Mouse (Mus musculus) large intestine, adult 2 months (tissue): Measurements from ENCODE around the gene Tex22. TPM values are rescaled to one million over a fixed set of nuclear protein-coding genes. Genes with fewer than 3 reads are reported as not detected.

Source experiments
- DNase-seq: peaks from one replicate; pipeline ENCODE4 v3.0.0-alpha.2; 2012; ENCODE audit warnings: low read depth, low spot score
- WGBS: fragments of 180-500 bp; shearing (Covaris S2); methylation state at CpG from one replicate; pipeline ENCODE4 v1.1.7; 2018; 5-methylcytosine and 5-hydroxymethylcytosine counted together
- polyA plus RNA-seq: library from polyadenylated mRNA; depleted of rRNA; stranded (reverse); fragments of >200 nt; gene quantifications from 2 replicates; pipeline ENCODE4 v1.2.3, GENCODE M21; 2012

Tex22 gene
- polyA plus RNA-seq, 1 experiment: 0.14 TPM

DNA sequence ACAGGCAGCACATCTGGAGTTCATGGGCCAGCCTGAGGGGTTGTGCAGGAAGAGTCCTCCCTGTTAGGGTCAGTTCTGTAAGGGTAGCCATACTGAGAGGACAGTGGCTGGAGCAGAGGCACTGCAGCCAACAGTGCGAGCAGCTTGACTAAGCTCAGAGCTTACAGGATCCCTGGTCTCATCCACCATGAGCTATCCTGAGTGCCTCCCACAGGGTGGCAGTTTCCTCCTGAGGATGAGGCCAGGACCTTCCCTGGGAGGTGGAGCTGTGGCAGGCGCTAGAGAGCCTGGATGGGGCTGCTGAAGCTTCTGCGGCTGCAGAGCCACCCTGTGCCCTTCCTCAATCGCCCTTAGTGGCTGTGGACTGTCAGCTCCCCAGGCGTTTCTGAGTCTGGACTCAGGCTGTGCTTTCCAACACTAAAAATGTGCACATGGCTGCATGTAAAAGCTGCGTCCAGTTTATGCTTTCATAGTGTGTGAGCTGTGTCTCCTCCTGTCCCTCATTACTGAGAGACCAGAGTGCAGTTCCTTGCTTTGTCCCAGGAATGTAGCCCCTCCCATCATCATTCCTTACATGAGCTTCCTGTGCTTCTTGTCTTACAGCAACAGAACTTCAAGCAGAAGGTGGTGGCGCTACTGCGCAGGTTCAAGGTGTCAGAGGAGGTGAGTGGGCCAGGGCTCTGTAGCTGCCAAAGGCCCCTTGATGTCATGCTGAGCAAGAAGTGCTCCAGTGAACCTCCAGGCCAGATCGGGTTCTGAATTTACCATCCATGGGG, 22.5 kb upstream of the Tex22 start:
- WGBS: 65% methylated on average over 9 of the region's 9 CpGs
- no peak for DNase-seq

DNA sequence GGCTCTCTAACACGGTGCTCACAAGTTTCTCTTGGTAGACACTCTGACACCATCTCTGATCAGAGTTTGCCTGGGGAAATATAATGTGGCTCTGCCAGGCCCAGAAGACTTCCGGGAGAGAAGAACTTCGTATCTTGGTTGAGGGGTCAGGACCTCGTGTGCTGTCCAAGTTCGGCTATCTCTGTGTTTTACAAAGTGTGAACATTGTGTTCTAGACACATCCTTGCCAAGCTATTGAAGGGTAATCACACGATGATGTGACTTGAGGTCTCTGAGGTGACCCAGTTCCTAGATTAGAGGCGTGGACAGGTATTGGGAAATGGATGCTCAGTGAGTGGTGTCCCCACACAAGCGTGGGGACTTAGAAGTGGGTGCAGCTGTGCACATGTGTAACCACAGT, 18.2 kb upstream of the Tex22 start:
- DNase-seq: no peak
- 86% methylated on average over 8 of the region's 8 CpGs for WGBS

DNA sequence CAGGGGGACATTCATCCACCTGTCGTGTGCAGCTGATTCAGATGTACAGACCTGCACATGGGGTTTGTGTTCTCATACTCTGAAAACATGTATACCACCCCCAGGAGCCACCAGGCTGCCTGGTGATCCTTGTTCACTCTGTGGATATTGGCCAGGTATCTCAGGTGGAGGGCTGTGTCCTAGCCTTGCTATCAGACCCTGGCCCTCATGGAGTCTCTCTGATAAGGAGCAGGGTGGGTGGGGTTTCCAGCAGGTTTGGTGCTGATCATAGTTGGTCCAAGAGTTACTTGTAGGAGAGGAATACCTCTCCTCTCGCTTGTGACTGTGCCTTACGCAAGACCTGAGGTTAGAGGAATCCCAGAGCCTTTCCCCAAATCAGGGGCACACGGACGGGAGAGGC, 14.1 kb upstream of the Tex22 start:
- DNase-seq: no peak
- 90% methylated on average over 5 of the region's 5 CpGs for WGBS

DNA sequence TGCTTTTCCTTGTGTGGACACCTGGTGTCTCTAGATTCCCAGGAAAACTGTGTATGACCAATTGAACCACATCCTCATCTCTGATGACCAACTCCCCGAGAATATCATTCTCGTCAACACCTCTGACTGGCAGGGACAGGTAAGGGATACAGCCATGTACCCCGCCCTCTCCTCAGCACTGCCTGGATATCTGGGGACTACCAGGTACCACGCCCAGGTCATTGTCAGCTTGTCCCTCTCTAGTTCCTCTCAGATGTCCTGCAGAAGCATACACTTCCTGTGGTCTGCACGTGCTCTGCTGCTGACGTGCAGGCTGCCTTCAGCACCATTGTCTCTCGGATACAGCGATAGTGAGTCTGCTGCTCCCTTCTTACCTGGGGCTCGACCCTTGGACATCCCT, 12.7 kb upstream of the Tex22 start:
- WGBS: 84% methylated on average over 9 of the region's 9 CpGs
- DNase-seq: no peak

DNA sequence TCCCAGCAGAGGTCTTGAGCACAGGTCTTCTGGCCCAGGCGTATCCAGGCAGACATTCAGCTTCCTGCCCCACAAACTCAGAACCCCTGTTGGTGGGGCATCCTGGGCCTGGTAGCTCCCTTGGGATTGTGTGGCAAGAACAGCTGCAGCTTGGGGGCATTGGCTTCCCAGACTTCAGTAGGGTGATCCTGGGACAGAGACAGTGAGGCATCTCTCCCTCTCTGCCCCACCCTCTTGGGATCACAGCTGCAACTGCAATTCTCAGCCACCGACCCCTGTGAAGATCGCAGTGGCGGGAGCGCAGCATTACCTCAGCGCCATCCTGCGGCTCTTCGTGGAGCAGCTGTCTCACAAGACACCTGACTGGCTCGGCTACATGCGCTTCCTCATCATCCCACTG, 12.1 kb upstream of the Tex22 start:
- no peak for DNase-seq
- WGBS: 85% methylated on average over 10 of the region's 10 CpGs

DNA sequence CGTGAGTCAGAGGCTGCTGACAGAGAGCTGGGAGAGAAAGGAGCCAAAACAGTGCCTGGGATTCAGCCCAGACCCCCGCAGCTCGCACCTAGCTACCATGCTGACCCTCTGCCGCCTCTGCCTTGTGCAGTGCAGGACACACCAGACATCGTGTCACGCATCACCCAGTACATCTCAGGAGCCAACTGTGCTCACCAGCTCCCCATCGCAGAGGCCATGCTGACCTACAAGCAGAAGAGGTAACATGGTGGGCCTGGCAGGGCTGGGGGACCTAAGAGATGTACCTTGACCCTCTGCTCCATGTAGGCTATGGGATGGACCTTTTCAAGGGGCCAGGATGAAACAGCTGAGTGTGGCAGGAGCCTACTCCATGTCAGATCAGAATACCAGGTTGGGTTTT, 10.6 kb upstream of the Tex22 start:
- DNase-seq: no peak
- 96% methylated on average over 7 of the region's 7 CpGs for WGBS

DNA sequence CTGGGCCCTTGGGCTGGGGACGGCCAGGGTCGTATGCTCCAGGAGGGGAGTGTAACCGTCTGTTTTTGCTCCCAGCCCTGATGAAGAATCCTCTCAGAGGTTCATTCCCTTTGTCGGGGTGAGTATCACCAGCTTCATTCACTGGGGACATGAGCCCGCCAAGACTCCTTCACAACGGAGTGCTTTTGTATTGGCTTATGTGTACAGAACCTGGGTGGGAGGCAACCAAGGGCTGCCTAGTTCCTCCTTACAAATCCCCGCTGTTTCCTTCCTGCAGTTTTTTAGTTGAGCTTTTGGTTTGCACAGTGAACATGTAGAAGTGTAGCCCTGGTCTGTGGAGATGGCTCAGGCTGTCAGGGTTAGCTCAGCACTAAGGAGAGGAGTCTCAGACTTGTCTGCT, 6.3 kb upstream of the Tex22 start:
- no peak for DNase-seq
- WGBS: 91% methylated on average over 7 of the region's 7 CpGs

DNA sequence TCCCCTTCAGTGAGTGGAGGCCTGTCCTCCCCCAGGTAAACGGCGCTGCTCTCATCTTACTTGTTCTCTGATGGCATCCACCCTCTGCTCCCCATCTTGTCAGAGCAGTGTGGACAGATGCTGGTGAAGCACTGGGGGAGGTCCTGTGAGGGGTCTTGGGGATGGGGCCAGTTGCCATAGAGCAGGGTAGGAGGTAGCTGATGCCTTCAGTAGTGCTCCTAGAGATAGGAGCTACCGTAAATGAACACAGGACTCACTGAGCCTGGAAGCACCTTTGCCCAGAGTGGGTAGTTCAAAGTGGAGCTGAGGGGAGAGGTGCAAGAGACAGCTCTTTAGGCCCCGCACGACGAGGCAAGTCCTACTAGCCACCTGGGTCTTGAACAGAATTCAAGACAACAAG, 4.9 kb upstream of the Tex22 start:
- DNase-seq: no peak
- 94% methylated on average over 6 of the region's 6 CpGs for WGBS

DNA sequence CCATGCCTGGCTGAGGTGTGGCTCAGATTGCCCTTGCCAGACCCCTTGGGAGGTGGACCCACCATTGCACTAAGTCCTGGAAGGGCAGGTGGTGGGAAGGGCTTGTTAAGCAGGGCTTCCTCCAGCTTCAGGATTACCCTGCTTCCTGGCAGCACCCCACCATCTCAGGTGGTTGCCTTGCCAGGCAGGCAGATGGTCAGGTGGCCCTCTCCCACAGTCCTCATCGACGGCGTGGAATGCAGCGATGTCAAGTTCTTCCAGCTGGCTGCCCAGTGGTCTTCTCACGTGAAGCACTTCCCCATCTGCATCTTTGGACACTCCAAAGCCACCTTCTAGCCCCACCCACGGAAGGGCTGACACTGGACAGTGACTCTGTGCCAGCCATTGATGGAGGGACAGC, 3.0 kb upstream of the Tex22 start:
- no peak for DNase-seq
- 84% methylated on average over 6 of the region's 6 CpGs for WGBS

DNA sequence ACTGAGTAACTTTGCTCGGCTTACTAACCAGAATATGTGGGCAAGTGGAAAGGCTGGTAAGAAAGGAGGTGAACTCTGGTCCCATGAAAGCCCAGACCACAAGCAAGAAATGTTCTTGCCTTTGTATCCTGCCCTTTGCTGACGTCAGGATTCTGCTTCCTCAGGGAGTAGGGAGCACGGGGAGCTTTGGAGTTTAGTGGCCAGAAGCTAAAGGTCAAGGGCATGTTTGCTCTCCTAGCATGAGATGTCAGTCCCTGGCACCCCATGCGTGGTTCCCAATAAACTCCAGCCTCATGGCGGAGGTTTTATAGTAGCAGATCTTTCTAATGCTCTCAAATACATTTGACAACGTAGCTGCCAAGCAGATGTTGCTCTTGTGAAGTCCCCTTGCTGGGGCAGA, 2.5 kb upstream of the Tex22 start:
- WGBS: 65% methylated on average over 6 of the region's 6 CpGs
- DNase-seq: no peak

DNA sequence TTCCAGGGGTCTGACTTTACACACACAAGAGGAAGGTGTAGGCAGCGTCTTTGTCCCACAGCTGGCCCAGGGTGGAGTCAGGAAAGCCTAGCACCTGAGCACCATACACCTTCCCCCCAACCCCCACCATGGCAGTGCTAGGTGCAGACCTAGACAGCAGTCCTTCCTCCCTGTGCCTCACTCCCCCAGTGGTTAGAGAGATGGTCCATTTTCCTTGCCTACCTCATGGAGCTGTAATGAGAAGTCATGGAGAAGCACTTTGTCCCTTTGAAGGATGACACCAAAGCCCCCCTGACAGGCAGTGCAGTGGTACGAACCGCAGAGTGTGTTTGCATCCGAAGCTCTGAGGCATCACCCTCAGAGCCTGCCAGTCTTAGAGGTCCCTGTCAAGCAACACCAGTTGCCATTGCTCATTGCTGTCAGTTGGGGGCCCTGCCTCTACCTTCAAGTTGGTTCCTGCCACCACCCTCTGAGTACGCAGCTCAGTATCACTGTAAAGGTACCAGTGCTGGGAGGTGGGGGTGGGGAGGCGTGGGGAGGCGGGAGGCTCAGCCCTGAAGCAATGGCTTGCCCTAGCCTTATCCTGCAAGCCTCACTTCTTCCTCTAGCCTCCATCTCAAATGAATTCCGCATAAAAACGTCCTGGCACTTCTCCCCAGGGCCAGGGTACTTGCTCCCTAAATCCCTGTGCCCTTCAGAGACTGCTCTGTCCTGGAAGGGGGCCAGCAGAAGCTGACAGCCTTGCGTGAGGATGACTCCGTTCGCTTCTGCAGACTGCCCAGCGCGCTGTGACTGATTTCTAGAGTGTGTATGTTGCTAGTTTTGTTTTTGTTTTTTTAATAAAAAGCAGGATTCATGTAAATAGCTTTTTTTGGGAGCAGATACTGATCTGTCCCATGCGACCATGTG, 628 bp upstream of the Tex22 start:
- DNase-seq: peak; percentile 11
- WGBS: 15% methylated on average over 15 of the region's 15 CpGs

DNA sequence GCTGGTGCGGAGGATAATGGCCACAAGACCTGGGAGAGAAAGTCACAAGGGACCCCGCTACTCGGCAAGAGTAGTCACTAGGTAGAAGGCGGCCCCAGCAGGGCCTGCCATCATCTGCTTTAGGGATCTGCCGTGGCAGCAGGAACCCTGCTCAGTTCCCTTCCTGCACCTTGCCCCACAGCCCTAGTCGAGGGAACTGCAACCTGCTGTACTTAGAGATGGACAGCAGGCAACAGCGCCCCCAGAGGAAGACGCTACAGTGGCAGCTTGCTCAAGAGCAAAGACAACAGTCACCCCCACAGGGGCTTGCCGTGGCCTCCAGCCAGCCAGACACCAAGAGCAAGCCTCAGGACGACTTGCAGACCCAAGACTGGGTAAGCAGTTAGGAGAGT, 757 bp downstream of the Tex22 start:
- 5% methylated on average over 10 of the region's 10 CpGs for WGBS
- peak; percentile 60 for DNase-seq

DNA sequence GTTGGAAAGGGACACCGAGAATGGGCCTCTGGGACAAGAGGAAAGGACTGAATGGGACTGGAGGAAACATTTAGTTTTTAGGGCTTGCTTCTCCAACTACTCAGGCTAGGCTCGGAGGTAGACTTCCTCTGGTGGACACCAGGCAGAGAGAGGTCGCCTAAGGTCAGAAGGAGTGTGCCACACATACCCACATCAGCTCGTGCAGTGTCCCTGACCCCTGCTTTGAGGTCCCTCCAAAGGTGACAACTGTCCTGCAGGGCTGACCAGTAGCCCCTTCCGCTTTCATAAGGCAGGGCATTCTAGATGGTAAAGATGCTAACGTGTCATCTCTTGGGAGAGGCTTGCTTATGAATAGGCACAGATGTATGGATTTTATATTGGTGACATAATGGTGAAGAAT, 1.2 kb downstream of the Tex22 start:
- DNase-seq: no peak
- WGBS: 59% methylated on average over 6 of the region's 6 CpGs

DNA sequence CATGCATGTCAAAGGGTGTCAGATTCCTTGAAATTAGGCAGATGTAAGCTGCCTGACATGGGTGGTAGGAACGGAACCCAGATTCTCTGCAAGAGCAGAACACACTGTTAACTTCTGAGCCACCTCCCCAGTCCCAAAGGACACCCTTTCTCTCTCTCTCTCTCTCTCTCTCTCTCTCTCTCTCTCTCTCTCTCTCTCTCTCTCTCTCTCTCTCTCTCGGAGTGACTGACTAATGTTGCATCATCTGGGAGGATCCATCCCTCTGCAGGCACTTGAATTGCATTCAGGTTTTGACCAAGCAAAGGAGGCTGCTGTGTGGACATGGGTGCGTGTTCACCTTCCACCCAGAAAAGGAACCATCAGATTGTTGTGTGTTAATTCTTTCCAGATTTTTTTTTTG, 13.0 kb downstream of the Tex22 start:
- WGBS: 61% methylated on average over 3 of the region's 3 CpGs
- DNase-seq: no peak

DNA sequence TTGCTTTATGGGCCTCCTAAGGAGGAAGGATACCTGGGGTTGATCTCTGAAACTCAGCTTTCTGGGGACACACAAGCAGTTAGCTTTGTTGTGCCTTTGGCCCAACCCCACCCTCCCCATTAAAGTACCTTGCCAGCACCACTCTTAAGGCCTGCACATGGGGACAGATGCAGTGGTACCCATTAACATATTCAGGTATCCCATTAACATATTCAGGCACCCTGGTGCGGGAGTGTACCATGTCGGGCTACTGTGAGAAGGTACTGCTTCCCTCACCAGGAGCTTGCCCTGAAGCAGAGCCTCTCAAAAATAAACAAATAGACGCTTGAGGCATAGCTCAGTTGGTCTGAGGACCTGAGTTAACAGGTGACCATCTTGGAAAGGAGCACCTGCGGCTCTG, 13.7 kb downstream of the Tex22 start:
- DNase-seq: no peak
- WGBS: 48% methylated on average over 4 of the region's 4 CpGs

DNA sequence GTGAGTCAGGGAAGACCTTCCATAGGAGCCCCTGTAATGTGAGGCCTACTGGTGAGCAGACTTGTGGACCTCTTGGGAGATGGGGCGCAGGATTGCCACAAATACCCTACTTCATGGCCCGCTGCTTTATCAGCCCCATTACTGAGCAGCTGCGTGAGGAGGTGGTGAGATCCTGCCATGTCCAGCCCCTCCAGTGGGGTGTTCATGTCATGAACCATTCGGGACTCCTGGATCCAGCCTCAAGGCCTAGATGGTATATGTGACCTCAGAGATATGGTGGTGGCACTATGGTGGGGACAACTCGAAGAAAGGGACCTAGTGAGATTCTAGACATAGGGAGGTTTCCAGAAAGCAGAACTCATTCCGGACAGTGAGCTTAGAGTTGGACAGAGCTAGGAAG, 14.8 kb downstream of the Tex22 start:
- no peak for DNase-seq
- 93% methylated on average over 6 of the region's 6 CpGs for WGBS

DNA sequence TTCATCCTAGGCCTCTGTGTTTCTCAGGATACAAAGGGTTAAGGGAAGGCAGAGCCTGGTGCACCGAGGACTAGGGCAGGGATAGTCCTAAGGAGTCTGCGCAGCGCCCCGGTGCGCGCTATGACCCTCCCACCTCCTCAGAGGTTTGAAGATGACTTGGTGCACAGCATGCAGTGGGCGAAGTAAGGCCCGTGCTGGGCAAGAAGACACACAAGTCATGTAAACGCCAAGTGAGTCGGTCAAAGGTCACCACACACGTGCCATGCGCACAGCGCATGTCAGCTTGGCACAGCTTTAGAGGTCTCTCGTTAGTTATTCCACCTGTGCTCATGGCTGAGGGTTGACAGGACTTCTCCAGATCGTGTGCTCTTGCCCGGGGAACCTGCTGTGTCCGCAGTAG, 15.8 kb downstream of the Tex22 start:
- no peak for DNase-seq
- 71% methylated on average over 17 of the region's 17 CpGs for WGBS

DNA sequence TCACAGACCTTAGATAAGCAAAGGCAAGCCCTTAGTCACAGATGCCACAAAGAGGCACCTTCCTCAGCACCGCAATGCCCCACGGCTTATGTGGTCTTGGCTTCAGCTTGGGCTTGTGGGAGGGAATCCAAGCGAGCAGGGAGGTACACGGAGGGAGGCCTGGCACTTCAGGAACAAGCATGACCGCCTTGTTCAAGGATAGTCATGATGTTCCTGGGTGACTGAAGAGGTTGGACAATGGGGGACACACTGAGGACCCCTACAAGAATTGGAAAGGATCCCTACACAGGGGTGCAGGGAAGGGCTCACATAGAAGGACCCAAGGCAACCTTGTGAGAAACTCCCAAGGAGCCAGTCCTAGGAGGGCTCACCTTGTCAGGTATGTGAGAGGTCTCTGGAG, 22.7 kb downstream of the Tex22 start:
- no peak for DNase-seq
- 86% methylated on average over 5 of the region's 5 CpGs for WGBS

DNA sequence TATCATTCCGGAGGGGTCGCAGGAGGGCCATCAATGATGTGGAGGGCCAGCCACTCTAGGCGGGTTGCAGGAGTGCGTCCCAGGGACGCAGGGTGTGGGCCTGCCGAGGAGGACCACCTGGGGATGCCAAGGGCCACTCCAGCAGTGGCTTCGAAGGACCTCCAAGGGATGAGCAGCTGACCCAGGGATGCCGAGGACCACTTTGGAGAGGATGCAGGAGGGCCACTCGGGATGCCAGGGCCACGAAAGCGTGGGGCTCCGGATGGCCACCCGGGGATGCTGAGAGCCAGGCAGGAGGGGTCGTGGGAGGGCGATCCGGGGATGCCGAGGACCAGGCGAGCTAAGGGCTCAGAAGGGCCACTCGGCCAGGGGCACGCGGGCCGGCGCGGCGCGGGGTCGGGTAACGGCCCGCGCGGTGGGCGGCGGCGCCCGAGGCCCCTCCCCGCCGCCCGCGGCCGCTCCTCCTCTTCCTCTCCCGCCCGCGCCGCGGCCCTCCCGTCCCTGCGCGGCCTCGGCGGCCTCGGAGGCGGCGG, 23.5 kb downstream of the Tex22 start, which contains the start of gene Mta1:
Mta1 (plus strand) TSS at position 530 of the 533 bp plus-strand sequence.
- no peak for DNase-seq
- 3% methylated on average over 35 of the region's 53 CpGs for WGBS

DNA sequence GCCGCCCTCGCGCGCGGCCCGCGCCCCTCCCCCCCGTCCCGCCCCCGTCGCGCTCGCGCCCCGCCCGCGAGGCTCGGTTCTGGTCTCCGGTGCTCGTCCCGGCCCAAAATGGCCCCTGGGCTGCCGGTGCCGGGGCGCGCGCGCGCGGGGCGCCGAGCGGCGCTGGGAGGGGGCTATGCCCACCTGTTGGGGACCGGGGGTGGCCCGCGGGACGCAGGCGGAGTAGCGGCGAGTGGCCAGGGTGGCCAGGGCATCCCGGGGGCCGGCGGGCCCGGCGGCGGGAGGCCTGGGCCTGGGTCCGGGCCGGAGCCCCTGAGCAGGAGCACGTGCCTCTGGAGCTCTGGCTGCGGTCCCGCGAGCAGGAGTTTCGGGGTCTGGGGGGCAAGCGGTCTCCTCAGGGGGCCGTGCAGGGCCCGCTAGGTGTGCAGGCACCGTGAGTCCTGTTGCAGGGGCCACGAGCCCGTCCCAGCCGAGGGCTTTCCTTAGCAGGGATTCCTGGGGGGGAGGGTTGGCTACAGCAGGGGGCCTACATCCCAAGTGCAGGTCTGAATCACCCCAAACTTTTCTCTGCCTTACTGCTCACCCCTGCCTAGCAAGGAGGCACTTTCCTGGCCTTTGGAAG, 24.3 kb downstream of the Tex22 start:
- no peak for DNase-seq
- 1% methylated on average over 46 of the region's 60 CpGs for WGBS
